Mouse (Mus musculus) hindbrain, embryonic 12.5 days (tissue): ENCODE results near the gene 1700067K01Rik. TPM values are rescaled to one million over a fixed set of nuclear protein-coding genes. Genes with fewer than 3 reads are reported as not detected.

Source experiments
- ATAC-seq: fragments of 200-750 bp; cut with Nextera tagmentation; 2 replicates; pipeline ENCODE4 v1.8.0; 2017; ENCODE audit warnings: moderate TSS enrichment; ENCODE audit not compliant: low FRiP score
- H3K27ac ChIP-seq: fragments of 300-500 bp; sonication (generic); 2 replicates; pipeline ENCODE4 v1.5.1; 2016; ENCODE audit warnings: mild to moderate bottlenecking
- H3K27me3 ChIP-seq: fragments of 300-500 bp; sonication (generic); 2 replicates; pipeline ENCODE4 v1.6.1; 2016; ENCODE audit warnings: mild to moderate bottlenecking
- H3K36me3 ChIP-seq: fragments of 300-500 bp; sonication (generic); 2 replicates; pipeline ENCODE4 v1.6.1; 2016; ENCODE audit warnings: mild to moderate bottlenecking
- H3K4me1 ChIP-seq: fragments of 300-500 bp; sonication (generic); 2 replicates; pipeline ENCODE4 v1.6.1; 2016
- H3K4me2 ChIP-seq: fragments of 300-500 bp; sonication (generic); replicated peaks from 2 replicates; pipeline ENCODE4 v1.6.1; 2016; ENCODE audit warnings: mild to moderate bottlenecking
- H3K4me3 ChIP-seq: fragments of 300-500 bp; sonication (generic); 2 replicates; pipeline ENCODE4 v1.5.1; 2016; ENCODE audit warnings: mild to moderate bottlenecking
- H3K9ac ChIP-seq: fragments of 300-500 bp; sonication (generic); 2 replicates; pipeline ENCODE4 v1.6.1; 2016; ENCODE audit warnings: mild to moderate bottlenecking, moderate library complexity
- H3K9me3 ChIP-seq: fragments of 300-500 bp; sonication (generic); replicated peaks from 2 replicates; pipeline ENCODE4 v1.6.1; 2016; ENCODE audit warnings: mild to moderate bottlenecking
- WGBS: fragments of 180-500 bp; shearing (Covaris S2); methylation state at CpG from one replicate; pipeline ENCODE4 v1.1.7; 2016; 5-methylcytosine and 5-hydroxymethylcytosine counted together
- polyA plus RNA-seq: library from polyadenylated mRNA; unstranded; fragments of >200 nt; fragmentation: Nextera tagmentation; extraction: Ambion mirVana; gene quantifications from 2 replicates; pipeline ENCODE4 v1.2.1, GENCODE M21; 2016

Gene 1700067K01Rik
- polyA plus RNA-seq, 1 experiment from 2014 or later = 1.5 TPM

DNA sequence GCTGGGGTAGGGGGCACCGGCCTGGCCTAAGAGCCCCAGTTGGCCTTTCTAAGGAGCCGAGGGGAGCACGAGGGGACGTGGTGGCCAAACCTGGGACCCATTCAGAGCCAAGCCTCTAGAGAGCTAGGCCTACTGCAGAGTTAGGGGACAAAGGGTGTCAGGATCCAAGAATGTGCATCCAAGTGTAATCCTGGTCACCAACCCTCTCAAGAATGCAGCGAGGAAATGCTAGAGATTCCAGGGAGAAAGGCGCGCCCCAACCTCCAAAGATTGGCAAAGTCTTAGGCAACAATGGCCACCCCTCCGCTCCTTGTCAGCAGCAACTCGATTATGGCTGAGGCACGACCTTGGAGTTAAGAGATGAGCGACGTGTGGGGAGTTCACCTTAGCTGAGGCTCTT lies 20.3 kb downstream of the 1700067K01Rik start:
- Histone ChIP-seq H3K27ac (no peak overlapping the region), H3K36me3 (no peaks in the 10 kb centered on the region), H3K27me3 (peaks cover 60% of the 10 kb centered on the region), H3K4me1 (peaks cover 13% of the 10 kb centered on the region), H3K4me2 (peak overlapping the region; percentile 21; the same call in 1 of the 2 replicates), H3K9ac (peak overlapping the region; percentile 24; the same call in 1 of the 2 replicates), H3K4me3 (no peak overlapping the region), H3K9me3 (no peaks in the 10 kb centered on the region)
- ATAC-seq = no peak
- WGBS = 39% methylated on average over 12 of the region's 12 CpGs

DNA sequence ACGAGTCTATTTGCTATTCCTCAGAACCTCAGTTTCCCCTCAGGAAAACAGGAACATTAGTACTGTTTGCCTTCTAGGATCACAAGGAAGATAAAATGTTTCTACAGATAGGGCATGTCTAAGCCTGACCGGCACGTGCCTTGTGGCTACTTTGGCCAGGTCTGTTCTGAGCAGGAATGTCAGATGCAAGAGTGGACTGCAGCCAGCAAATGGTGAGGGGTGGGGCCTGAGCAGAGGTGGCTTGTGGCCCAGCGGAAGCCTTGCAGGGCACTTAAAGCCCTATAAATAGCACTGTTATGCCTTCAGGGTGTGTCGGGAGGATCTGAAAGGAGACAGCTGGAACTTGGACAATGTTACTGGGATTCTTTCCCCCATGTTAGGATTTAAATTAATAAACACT lies 21.8 kb downstream of the 1700067K01Rik start:
- Histone ChIP-seq H3K4me3 (no peak overlapping the region), H3K9me3 (no peaks in the 10 kb centered on the region), H3K9ac (no peak overlapping the region), H3K36me3 (no peaks in the 10 kb centered on the region), H3K27me3 (peaks cover 69% of the 10 kb centered on the region), H3K4me2 (no peak overlapping the region), H3K27ac (no peak overlapping the region), H3K4me1 (peaks cover 13% of the 10 kb centered on the region)
- ATAC-seq = no peak
- WGBS = 51% methylated on average over 5 of the region's 5 CpGs

DNA sequence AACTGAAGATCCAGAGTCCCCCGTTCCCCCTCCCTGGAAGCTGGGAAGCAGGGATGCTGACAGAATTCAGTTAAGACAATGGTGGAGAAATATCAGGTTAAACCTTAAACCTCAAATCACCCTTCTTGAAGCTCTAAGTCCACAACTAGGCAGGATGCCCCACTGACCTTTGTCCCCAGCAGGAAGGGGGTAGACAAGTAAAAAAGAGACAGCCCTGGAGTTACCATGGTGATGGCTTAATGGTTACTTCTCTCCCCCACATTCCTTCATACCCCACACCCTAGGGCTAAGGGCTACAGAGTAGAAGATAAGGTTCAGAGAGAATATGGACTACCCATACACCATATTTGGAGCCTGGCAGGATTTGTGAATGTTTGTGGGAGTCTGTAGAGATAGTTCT lies 22.3 kb downstream of the 1700067K01Rik start:
- no peak overlapping the region for H3K27ac ChIP-seq
- H3K27me3 ChIP-seq = peaks cover 75% of the 10 kb centered on the region
- no peaks in the 10 kb centered on the region for H3K9me3 ChIP-seq
- WGBS = 74% methylated on average over 1 of the region's 1 CpGs
- H3K4me3 ChIP-seq = no peak overlapping the region
- no peak overlapping the region for H3K9ac ChIP-seq
- no peak overlapping the region for H3K4me2 ChIP-seq
- ATAC-seq = no peak
- H3K4me1 ChIP-seq = peaks cover 13% of the 10 kb centered on the region
- H3K36me3 ChIP-seq = no peaks in the 10 kb centered on the region

DNA sequence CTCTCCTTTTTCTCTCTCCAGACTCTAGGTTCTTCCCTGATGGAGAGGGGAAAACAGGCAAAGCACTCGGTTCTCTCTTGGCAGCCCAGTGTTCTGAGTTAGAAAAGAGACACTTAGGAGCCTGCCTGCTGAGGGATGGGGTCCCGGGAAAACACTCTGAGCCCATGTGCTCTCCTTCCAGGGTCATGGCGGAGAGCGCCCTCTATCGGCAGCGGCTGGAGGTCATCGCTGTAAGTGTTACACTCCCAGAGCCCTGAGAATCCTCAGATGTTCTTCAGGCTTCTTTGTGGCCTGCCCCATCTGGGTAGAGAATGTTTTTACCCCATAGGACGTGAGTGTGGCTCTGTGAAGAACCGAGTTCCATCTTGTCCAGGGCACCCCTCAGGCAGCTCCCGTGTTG lies 22.9 kb downstream of the 1700067K01Rik start:
- Histone ChIP-seq H3K4me3 (no peak overlapping the region), H3K4me1 (peaks cover 13% of the 10 kb centered on the region), H3K9ac (no peak overlapping the region), H3K36me3 (no peaks in the 10 kb centered on the region), H3K4me2 (no peak overlapping the region), H3K27ac (no peak overlapping the region), H3K9me3 (no peaks in the 10 kb centered on the region), H3K27me3 (peaks cover 75% of the 10 kb centered on the region)
- 15% methylated on average over 10 of the region's 10 CpGs for WGBS
- no peak for ATAC-seq

DNA sequence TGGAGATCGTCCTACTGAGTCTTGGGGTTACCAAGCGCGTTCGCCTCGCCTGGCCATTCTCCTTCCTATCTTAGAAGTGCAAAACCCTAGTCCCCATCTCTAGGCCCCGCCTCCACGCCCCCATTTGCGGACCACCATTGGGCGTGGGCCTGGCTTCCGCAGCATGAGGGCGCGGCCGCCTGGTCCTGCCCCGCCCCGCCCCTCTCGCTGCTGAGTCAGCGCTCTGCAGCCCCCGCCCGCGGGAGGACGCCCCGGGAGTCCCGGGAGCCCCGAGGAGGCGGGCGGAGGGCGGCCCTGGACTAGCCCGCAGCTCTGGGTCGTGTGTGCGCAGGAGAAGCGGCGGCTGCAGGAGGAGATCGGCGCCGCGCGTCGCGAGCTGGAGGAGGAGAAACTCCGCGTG lies 24.6 kb downstream of the 1700067K01Rik start:
- peaks cover 13% of the 10 kb centered on the region for H3K4me1 ChIP-seq
- no peaks in the 10 kb centered on the region for H3K36me3 ChIP-seq
- peak overlapping the region; percentile 60 for H3K9ac ChIP-seq
- WGBS = under 1% methylated on average over 40 of the region's 41 CpGs
- H3K4me3 ChIP-seq = peak overlapping the region; percentile 45
- H3K27me3 ChIP-seq = peaks cover 68% of the 10 kb centered on the region
- H3K27ac ChIP-seq = no peak overlapping the region
- peak; percentile 82 for ATAC-seq
- no peaks in the 10 kb centered on the region for H3K9me3 ChIP-seq
- H3K4me2 ChIP-seq = peak overlapping the region; percentile 85

DNA sequence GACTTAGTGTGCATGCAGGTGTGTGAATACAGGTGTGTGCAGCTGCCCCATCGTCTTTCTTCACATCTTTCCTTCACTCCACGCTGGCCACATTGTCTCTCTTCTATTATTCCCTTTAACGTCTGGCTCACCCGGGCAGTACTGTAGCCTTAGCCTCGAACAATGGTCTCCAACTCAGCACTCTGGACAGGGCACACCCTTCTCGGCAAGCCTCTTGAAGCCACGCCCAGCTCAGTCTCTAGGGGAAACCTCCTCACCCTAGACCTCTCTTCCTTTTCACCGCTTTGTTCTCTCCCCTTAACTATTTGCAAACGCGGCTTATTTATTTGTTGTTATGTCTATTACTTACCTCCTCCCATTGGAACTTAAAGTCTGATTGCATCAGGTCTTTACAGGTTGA lies 26.1 kb downstream of the 1700067K01Rik start:
- Histone ChIP-seq H3K4me3 (no peak overlapping the region), H3K36me3 (no peaks in the 10 kb centered on the region), H3K9me3 (no peaks in the 10 kb centered on the region), H3K4me1 (peaks cover 9% of the 10 kb centered on the region), H3K9ac (no peak overlapping the region), H3K27me3 (peaks cover 52% of the 10 kb centered on the region), H3K27ac (no peak overlapping the region), H3K4me2 (no peak overlapping the region)
- 12% methylated on average over 10 of the region's 10 CpGs for WGBS
- no peak for ATAC-seq

DNA sequence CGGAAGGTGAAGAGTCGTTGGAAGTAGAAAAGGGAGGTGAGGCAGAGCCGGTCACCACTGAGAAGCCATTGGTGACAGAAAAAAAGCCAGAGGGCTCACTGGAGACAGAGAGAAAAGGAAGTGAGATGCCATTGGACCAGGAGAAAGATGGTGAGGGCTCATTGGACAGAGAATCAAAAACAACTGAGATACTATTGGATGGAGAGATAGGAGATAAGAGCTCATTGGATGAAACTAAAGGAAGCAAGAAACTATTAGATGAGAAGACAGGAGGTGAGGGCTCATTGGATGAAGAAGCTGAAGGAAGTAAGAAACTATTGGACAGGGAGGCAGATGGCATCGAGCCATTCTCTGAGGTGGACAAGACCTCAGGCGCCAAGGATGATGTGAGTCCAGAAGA lies 28.0 kb downstream of the 1700067K01Rik start:
- no peak overlapping the region for H3K4me3 ChIP-seq
- no peak overlapping the region for H3K27ac ChIP-seq
- no peak for ATAC-seq
- H3K9ac ChIP-seq = no peak overlapping the region
- H3K4me2 ChIP-seq = no peak overlapping the region
- peaks cover 9% of the 10 kb centered on the region for H3K4me1 ChIP-seq
- no peaks in the 10 kb centered on the region for H3K36me3 ChIP-seq
- H3K9me3 ChIP-seq = no peaks in the 10 kb centered on the region
- 89% methylated on average over 5 of the region's 5 CpGs for WGBS
- H3K27me3 ChIP-seq = peaks cover 44% of the 10 kb centered on the region

DNA sequence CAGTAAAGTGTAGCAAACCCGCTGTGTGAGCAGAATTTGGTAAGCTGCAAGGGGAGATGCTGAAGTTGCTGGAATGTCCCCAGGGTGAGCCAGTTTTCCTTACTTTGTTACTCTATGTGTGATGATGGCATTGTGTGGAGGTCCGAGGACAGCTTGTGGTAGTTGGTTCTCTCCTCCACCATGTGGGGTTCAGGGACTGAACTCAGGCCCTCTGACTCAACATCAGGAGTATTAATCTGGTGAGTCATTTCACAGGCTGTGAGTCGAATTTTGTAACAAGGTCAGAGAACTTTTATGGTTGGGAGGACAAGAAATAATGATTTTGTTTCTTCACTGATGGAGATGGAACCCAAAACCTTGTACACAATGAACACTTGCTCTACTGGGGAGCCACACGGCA lies 31.5 kb downstream of the 1700067K01Rik start:
- Histone ChIP-seq H3K9me3 (no peaks in the 10 kb centered on the region), H3K27ac (no peak overlapping the region), H3K27me3 (peaks cover 23% of the 10 kb centered on the region), H3K4me1 (no peaks in the 10 kb centered on the region; the same call in 1 of the 2 replicates), H3K9ac (no peak overlapping the region), H3K4me2 (no peak overlapping the region), H3K4me3 (no peak overlapping the region), H3K36me3 (no peaks in the 10 kb centered on the region)
- ATAC-seq = no peak
- 76% methylated on average over 4 of the region's 4 CpGs for WGBS

DNA sequence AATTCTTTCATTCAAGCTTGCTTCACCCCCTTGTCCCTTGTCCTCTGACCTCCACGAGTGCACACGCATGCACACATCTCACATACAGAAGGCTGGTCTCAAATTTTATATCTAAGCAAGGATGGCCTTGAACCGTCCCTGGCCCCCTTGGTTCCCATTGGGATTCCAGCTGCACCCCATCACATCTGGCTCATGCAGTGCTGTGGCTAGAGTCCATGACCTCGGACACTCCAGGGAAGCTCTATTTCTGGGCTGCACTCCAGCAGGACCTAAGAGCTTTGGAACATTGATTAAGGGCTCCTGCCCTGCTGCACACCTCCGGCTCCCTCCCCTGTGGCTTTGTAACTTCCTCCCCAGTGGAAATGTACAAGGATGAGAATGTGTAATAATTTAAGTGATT lies 36.7 kb downstream of the 1700067K01Rik start:
- H3K27ac ChIP-seq = no peak overlapping the region
- no peak overlapping the region for H3K9ac ChIP-seq
- peaks cover 9% of the 10 kb centered on the region for H3K4me1 ChIP-seq
- H3K9me3 ChIP-seq = no peaks in the 10 kb centered on the region
- H3K4me3 ChIP-seq = no peak overlapping the region
- 76% methylated on average over 5 of the region's 5 CpGs for WGBS
- H3K4me2 ChIP-seq = no peak overlapping the region
- ATAC-seq = no peak
- peaks cover 58% of the 10 kb centered on the region for H3K27me3 ChIP-seq
- H3K36me3 ChIP-seq = no peaks in the 10 kb centered on the region

DNA sequence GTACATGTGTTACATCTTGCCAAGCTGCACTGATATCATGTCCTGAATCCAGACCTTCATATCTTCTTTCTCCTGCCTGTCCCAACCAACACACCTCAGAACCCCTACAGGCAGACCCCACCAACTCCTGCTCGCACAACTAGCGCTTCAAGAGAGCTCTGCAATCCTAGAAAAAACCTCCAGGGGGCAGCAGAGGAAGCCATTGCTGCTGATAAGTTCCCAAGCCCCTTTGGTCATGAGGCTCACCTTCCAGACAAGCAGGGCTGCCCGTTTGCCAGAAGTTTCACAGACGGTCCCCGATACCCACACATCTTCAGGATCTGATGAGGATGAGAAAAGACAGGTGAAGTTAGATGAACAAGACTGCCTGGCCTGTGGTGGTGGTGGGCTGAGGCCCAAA lies 37.7 kb downstream of the 1700067K01Rik start:
- no peak for ATAC-seq
- Histone ChIP-seq H3K9me3 (no peaks in the 10 kb centered on the region), H3K4me1 (peaks cover 9% of the 10 kb centered on the region), H3K36me3 (no peaks in the 10 kb centered on the region), H3K9ac (no peak overlapping the region), H3K4me3 (no peak overlapping the region), H3K27ac (no peak overlapping the region), H3K4me2 (no peak overlapping the region), H3K27me3 (peaks cover 66% of the 10 kb centered on the region)
- 8% methylated on average over 5 of the region's 5 CpGs for WGBS

DNA sequence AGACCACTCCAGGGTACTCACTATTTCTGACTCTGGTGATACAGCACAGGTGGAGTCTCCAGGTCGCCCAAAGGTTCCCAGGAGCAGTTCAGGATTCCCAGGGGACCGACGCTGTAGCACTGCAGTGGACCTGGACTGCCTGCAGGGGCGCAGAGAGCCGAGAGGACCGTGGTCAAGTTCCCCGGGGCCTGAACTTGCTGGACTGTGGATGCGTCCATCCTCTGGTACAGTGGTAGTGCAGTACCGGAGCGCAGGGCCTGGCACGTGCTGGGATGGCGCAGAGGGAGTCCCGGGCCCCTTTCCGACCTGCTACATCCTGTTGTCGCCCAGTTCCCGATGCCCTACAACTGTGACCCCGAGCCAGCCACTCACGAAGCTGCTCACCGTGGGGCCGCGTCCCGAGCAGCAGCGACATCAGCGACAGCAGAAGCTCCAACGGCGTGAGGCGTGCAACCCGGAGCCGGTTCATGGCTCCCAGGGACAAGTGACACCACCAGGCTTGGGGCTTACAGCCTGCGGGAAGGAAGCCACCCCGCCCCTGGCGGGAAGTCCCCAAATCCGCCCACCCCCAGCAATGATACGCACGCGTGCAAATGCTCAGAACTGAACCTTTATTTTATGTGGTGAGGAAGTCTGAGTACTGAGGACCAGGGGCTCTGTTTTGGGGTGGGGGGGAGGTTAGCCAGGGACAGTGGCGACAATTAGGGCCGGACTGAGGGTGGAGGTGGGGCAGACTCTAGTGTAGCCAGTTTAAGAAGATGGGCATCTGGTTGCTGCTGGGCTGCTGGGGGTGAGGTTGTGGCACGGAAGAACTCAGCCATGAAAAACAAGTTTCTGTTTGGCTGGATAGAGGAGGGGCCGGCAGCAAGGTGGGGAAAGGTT lies 41.0 kb downstream of the 1700067K01Rik start, which contains the start of gene Il27ra:
Gene Il27ra, minus strand, starts transcription at position 524 of the 882 bp plus-strand sequence.
- 4% methylated on average over 40 of the region's 40 CpGs for WGBS
- Histone ChIP-seq H3K4me1 (peaks cover 17% of the 10 kb centered on the region), H3K4me3 (peak within 1 kb of the TSS; percentile 30), H3K4me2 (peak within 1 kb of the TSS; percentile 55), H3K27ac (no peak within 1 kb of the TSS), H3K36me3 (no peaks in the 10 kb centered on the region), H3K27me3 (peaks cover 81% of the 10 kb centered on the region), H3K9me3 (no peaks in the 10 kb centered on the region), H3K9ac (peak within 1 kb of the TSS; percentile 33; the same call in 1 of the 2 replicates)
- peak; percentile 60 for ATAC-seq

DNA sequence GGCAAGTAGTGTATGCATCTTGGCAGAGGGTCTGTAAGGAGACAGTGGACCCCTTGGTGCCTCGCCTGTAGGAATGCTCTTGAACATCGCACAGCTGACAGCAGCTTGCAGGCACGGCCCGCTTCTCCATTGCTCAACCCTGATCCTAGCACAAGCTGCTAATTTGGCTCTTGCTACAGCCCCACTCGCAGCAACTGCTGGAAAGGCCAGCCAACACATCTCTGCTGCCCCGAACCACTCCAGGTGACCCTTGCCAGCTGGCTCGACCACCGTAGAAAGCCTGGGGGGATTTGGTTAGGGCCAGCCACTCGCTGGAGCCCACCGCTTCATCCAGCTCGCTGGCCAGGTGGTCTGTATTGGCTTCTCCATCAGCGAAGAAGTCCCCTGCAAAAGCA lies 41.6 kb downstream of the 1700067K01Rik start:
- Histone ChIP-seq H3K27ac (no peak overlapping the region), H3K27me3 (peaks cover 79% of the 10 kb centered on the region), H3K9ac (no peak overlapping the region), H3K4me3 (no peak overlapping the region), H3K9me3 (no peaks in the 10 kb centered on the region), H3K4me1 (peaks cover 17% of the 10 kb centered on the region), H3K36me3 (no peaks in the 10 kb centered on the region), H3K4me2 (peak overlapping the region; percentile 55; the same call in 1 of the 2 replicates)
- 38% methylated on average over 12 of the region's 12 CpGs for WGBS
- no peak for ATAC-seq

DNA sequence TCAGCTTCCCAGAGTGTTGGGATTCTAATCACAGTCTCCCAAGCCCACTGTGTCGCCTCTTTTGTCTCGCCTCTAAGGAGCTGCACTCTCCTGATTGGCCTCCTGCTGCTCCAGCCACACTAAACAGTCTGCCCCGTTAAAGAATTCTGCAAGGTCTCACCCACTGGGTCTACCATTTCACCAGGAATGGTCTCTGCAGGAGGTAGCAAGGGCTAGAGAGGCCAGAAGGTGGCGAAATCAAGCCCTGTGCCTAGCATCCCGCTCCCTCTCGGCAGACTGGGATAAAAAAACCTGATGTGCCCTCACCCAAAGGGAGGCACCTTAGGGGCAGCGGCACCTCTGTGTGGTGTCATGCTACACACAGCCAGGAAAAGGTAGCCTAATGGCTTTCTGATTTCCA lies 42.8 kb downstream of the 1700067K01Rik start:
- Histone ChIP-seq H3K27me3 (peaks cover 70% of the 10 kb centered on the region), H3K4me1 (peaks cover 17% of the 10 kb centered on the region), H3K4me2 (no peak overlapping the region), H3K4me3 (no peak overlapping the region), H3K9me3 (no peaks in the 10 kb centered on the region), H3K36me3 (no peaks in the 10 kb centered on the region), H3K27ac (no peak overlapping the region), H3K9ac (no peak overlapping the region)
- 6% methylated on average over 7 of the region's 7 CpGs for WGBS
- ATAC-seq = no peak
